Mouse (Mus musculus) urinary bladder, adult 2 months (tissue): Measurements from ENCODE around the gene Aoc2. TPM values are rescaled to one million over a fixed set of nuclear protein-coding genes. Genes with fewer than 3 reads are reported as not detected.
"Not testable (repeated sequence)": the region's sequence is repeated elsewhere in the genome, so short reads cannot be mapped to it uniquely, and the experiment has no call there.

Source experiments
- DNase-seq: peaks from one replicate; pipeline ENCODE4 v3.0.0; 2022; ENCODE audit warnings: low spot score
- polyA plus RNA-seq: library from polyadenylated mRNA; depleted of rRNA; stranded (reverse); fragments of >200 nt; gene quantifications from 2 replicates; pipeline ENCODE4 v1.2.3, GENCODE M21; 2012; rRNA removed

Gene Aoc2
- polyA plus RNA-seq, 1 experiment: 4.8 TPM

GRCm38 (mm10) chr11:101355916-101356315 is 31.1 kb downstream of the Aoc2 start:
- no peak for DNase-seq

GRCm38 (mm10) chr11:101357505-101358182 is 32.8 kb downstream of the Aoc2 start:
- DNase-seq: no peak

GRCm38 (mm10) chr11:101359776-101360175 is 34.9 kb downstream of the Aoc2 start:
- no peak for DNase-seq

- no peak for DNase-seq
These were observed 35.8 kb downstream of the Aoc2 start for GRCm38 (mm10) chr11:101360651-101361113.

- no peak for DNase-seq
These were observed 39.7 kb downstream of the Aoc2 start for GRCm38 (mm10) chr11:101364531-101364931.

GRCm38 (mm10) chr11:101367326-101367935 is 42.6 kb downstream of the Aoc2 start, which contains the start of gene G6pc:
Gene G6pc, plus strand, starts transcription at chr11:101367561.
- no peak for DNase-seq

- no peak for DNase-seq
These were observed 45.3 kb downstream of the Aoc2 start for GRCm38 (mm10) chr11:101370141-101370540.

GRCm38 (mm10) chr11:101374421-101374938 is 49.6 kb downstream of the Aoc2 start:
- no peak for DNase-seq

- not testable (repeated sequence) for DNase-seq
These were observed 53.3 kb downstream of the Aoc2 start for GRCm38 (mm10) chr11:101378196-101378595.

- DNase-seq: no peak
These were observed 54.1 kb downstream of the Aoc2 start for GRCm38 (mm10) chr11:101378926-101379325.

Other genes starting within 250 kb of the Aoc2 start
- 0.56 and 0.57 TPM in 2 replicates for gene Hsd17b1, start 246.7 kb upstream of the Aoc2 start, polyA plus RNA-seq
- 25.8 and 38.8 TPM in 2 replicates for gene Coasy, start 242.5 kb upstream of the Aoc2 start, polyA plus RNA-seq
- 34.1 and 38.0 TPM in 2 replicates for gene Mlx, start 237.8 kb upstream of the Aoc2 start, polyA plus RNA-seq
- gene Psmc3ip, start 229.6 kb upstream of the Aoc2 start, polyA plus RNA-seq: 7.1 and 7.9 TPM in 2 replicates
- gene Retreg3, start 205.2 kb upstream of the Aoc2 start, polyA plus RNA-seq: 66.2 and 67.3 TPM in 2 replicates
- 4.3 and 11.0 TPM in 2 replicates for gene Tubg1, start 205.1 kb upstream of the Aoc2 start, polyA plus RNA-seq
- 3.3 and 5.0 TPM in 2 replicates for gene Tubg2, start 169.2 kb upstream of the Aoc2 start, polyA plus RNA-seq
- 4.2 and 5.8 TPM in 2 replicates for gene Cntnap1, start 154.5 kb upstream of the Aoc2 start, polyA plus RNA-seq
- gene Plekhh3, start 153.7 kb upstream of the Aoc2 start, polyA plus RNA-seq: 33.9 and 35.6 TPM in 2 replicates
- 0.19 and 0.21 TPM in 2 replicates for gene Ccr10, start 149.6 kb upstream of the Aoc2 start, polyA plus RNA-seq
- gene Ezh1, start 98.6 kb upstream of the Aoc2 start, polyA plus RNA-seq: 45.0 and 45.7 TPM in 2 replicates
- 79.5 and 82.0 TPM in 2 replicates for gene Ramp2, start 79.0 kb upstream of the Aoc2 start, polyA plus RNA-seq
- 73.3 and 91.1 TPM in 2 replicates for gene Vps25, start 71.4 kb upstream of the Aoc2 start, polyA plus RNA-seq
- 7.4 and 10.6 TPM in 2 replicates for gene Wnk4, start 64.5 kb upstream of the Aoc2 start, polyA plus RNA-seq
- 1.4 and 1.5 TPM in 2 replicates for gene Cntd1, start 46.1 kb upstream of the Aoc2 start, polyA plus RNA-seq
- 155 and 156 TPM in 2 replicates for gene Coa3, start 45.9 kb upstream of the Aoc2 start, polyA plus RNA-seq
- gene Becn1, start 22.8 kb upstream of the Aoc2 start, polyA plus RNA-seq: 147 and 154 TPM in 2 replicates
- gene Psme3, start 8.8 kb upstream of the Aoc2 start, polyA plus RNA-seq: 60.6 and 68.7 TPM in 2 replicates
- gene Aoc3, start 5.5 kb downstream of the Aoc2 start, polyA plus RNA-seq: 59.2 and 75.5 TPM in 2 replicates
- gene G6pc, start 42.5 kb downstream of the Aoc2 start, polyA plus RNA-seq: not detected in 2 replicates
- gene Aarsd1, start 92.6 kb downstream of the Aoc2 start, polyA plus RNA-seq: 26.1 and 27.7 TPM in 2 replicates
- 0.95 and 1.0 TPM in 2 replicates for gene Gm27029, start 99.7 kb downstream of the Aoc2 start, polyA plus RNA-seq
- gene Rundc1, start 100.0 kb downstream of the Aoc2 start, polyA plus RNA-seq: 22.1 and 22.9 TPM in 2 replicates
- 21.1 and 28.2 TPM in 2 replicates for gene Ptges3l, start 100.3 kb downstream of the Aoc2 start, polyA plus RNA-seq
- 932 and 1,046 TPM in 2 replicates for gene Rpl27, start 117.2 kb downstream of the Aoc2 start, polyA plus RNA-seq
- gene Ifi35, start 123.3 kb downstream of the Aoc2 start, polyA plus RNA-seq: 66.6 and 79.9 TPM in 2 replicates
- 19.2 TPM in 2 replicates for gene Rnd2, start 139.9 kb downstream of the Aoc2 start, polyA plus RNA-seq
- gene Vat1, start 141.2 kb downstream of the Aoc2 start, polyA plus RNA-seq: 172 and 197 TPM in 2 replicates
- gene Brca1, start 226.9 kb downstream of the Aoc2 start, polyA plus RNA-seq: 0.43 and 0.59 TPM in 2 replicates
- 85.6 and 91.1 TPM in 2 replicates for gene Nbr1, start 227.1 kb downstream of the Aoc2 start, polyA plus RNA-seq